Mouse (Mus musculus) embryonic fibroblast, embryonic 13.5 days (primary cell): Measurements from ENCODE around the gene Sgf29. TPM values are rescaled to one million over a fixed set of nuclear protein-coding genes. Genes with fewer than 3 reads are reported as not detected.

Experiments used
- H3K27ac ChIP-seq: 2 replicates; pipeline ENCODE4 v1.5.1; 2012; ENCODE audit warnings: low read length, control low read depth, inconsistent platforms; ENCODE audit not compliant: insufficient read depth
- H3K4me1 ChIP-seq: 2 replicates; pipeline ENCODE4 v1.6.1; 2011; ENCODE audit warnings: low read length; ENCODE audit not compliant: control insufficient read depth, insufficient read depth
- H3K4me3 ChIP-seq: 2 replicates; pipeline ENCODE4 v1.5.1; 2011; ENCODE audit warnings: mild to moderate bottlenecking, control low read depth, low read length; ENCODE audit not compliant: insufficient read depth
- CTCF ChIP-seq: IDR thresholded peaks from 2 replicates; pipeline ENCODE4 v1.5.1; 2011; ENCODE audit warnings: mild to moderate bottlenecking, control low read depth, low read length, moderate library complexity, borderline replicate concordance; ENCODE audit not compliant: insufficient read depth
- POLR2A ChIP-seq: IDR thresholded peaks from 2 replicates; pipeline ENCODE4 v1.6.1; 2011; ENCODE audit warnings: low read depth, mild to moderate bottlenecking, control low read depth, low read length, moderate library complexity
- polyA plus RNA-seq: library from polyadenylated mRNA; stranded (reverse); fragments of >200 nt; gene quantifications from 2 replicates; pipeline ENCODE4 v1.2.4, GENCODE M21; 2011; ENCODE audit warnings: low read depth; ENCODE audit not compliant: missing spikeins, insufficient read length

Gene Sgf29
- polyA plus RNA-seq, 1 experiment = 30.3 TPM

DNA sequence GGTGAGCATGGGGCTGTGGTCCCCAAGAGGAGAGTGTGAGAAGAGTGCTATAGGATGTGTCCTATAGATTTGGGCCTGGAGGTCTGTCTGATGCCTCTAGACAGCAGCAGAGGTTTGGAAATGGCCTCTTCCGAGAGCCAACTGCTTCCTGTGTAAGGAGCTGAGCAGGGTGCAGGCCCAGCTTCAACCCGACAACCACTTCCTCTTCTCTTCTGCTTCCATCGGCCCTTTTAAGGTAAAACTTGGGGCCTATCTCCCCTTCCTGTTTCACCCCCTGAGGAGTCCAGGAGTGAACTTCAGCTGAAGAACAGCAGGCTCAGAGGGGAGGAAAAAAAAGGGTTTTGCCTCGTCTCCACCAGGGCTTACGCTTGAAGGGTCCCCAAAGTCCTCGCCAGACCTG is 53.2 kb downstream of the Sgf29 start:
- TF ChIP-seq POLR2A = no peak
- no peak for TF ChIP-seq CTCF
- H3K4me3 ChIP-seq = no peak overlapping the region

DNA sequence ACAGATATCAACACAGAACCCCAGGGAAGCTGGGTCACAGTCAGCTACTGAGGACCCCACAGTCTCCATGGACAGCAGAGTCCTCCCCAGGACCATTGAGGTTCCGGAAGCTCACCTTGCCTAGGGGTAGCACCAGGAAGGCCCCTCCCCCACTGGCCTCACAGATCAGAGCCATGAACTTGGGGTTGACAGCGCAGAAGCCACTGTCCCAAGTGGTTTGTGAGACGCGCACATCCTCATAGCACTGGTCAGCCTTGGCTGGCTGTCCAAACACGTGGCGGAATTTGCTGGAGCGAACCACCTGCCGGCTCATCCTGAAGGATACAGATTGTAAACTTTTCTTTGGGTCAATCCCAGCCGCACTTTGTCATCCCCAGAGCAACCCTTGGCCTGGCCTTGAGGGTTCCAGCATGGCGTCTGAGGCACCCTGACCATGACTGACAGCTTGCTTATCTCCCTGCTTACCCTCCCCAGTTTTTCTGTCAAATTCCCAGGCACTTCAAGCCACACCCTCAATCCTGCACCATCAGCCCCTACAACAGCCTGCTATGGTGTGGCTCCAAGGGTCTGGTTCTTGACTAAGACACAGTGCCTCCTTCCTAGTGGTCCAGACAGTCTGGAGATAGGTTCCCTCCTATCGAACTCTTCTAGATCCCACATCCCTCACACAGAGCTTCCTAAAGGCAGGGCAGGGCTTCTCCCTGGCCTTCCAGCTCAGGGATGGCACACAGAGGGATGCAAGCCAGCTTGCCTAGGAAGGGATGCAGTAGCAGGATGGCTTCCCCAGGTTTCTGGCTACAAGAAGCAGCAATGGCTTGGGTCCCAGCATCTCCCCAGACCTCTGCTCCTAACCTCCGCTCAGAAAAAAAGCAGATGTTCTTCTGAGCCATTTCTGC is 54.0 kb downstream of the Sgf29 start:
- Histone ChIP-seq H3K27ac (no peak overlapping the region), H3K4me1 (no peaks in the 10 kb centered on the region), H3K4me3 (no peak overlapping the region)
- no peak for TF ChIP-seq CTCF
- no peak for TF ChIP-seq POLR2A

More for the DNA sequence above, 53.2 kb downstream of the Sgf29 start:
- H3K27ac ChIP-seq = no peak overlapping the region
- H3K4me1 ChIP-seq = no peaks in the 10 kb centered on the region

DNA sequence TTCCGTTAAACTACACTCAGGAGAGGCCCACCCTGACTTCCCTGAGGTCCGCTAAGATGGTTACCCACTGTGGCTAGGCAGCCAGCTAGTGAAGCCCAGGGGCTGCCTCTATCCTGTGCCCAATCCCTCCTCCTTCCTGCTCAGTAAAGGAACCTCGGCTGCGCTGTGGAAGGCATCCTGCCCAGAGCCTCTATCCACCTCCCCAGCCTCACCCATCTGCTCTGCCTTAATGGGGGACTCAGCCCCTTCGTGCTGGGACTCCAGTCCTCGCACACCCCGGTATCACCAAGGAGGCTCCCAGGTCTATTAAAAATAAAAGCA is 54.6 kb downstream of the Sgf29 start:
- TF ChIP-seq POLR2A (no peak), CTCF (no peak)
- H3K27ac ChIP-seq = no peak overlapping the region

DNA sequence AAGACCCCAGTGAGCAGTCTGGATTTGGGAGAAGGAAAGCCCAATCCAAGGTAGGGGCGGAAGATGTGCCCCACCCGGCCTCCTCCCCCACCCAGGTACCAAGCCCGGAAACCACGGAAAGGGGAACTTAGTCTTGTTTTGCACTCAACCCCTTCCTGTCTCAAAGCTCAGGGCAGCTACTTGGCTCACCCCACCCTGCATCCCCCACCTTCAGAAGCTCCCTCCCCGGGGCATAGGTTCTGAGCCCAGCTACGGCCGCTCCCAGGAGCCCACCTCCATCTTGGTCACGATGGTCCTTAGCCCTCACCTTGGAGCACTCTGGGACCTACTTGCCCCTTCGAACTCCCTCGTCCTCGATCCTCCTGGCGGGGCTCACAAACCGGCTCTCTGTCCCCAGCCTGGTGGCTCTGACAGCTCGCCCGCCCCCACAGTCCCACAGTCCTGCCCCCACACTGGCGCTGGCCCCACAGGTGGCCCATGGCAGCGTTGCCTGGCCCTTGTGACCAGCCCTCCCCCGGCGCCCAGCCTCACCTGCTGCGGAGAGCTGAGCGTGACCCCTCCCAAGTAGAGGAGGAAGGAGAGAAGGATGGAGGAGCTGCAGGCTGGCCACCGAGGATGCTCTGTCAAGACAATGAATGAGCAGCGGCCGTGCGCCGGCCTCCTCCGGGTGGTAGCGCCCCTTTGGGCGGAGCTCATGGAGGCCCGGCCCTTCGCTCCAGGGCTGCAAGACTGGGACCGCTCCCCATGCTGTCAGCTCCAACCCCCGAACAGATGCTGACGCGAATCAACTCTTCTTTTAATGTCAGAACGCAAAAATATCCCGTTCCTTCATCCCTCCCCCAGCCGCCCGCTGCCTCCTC is 55.2 kb downstream of the Sgf29 start:
- no peaks in the 10 kb centered on the region for H3K4me1 ChIP-seq
- H3K27ac ChIP-seq = no peak overlapping the region
- peak overlapping the region; percentile 35 for H3K4me3 ChIP-seq
- TF ChIP-seq POLR2A = no peak
- no peak for TF ChIP-seq CTCF

More for the DNA sequence above, 54.6 kb downstream of the Sgf29 start:
- Histone ChIP-seq H3K4me1 (no peaks in the 10 kb centered on the region), H3K4me3 (no peak overlapping the region)

DNA sequence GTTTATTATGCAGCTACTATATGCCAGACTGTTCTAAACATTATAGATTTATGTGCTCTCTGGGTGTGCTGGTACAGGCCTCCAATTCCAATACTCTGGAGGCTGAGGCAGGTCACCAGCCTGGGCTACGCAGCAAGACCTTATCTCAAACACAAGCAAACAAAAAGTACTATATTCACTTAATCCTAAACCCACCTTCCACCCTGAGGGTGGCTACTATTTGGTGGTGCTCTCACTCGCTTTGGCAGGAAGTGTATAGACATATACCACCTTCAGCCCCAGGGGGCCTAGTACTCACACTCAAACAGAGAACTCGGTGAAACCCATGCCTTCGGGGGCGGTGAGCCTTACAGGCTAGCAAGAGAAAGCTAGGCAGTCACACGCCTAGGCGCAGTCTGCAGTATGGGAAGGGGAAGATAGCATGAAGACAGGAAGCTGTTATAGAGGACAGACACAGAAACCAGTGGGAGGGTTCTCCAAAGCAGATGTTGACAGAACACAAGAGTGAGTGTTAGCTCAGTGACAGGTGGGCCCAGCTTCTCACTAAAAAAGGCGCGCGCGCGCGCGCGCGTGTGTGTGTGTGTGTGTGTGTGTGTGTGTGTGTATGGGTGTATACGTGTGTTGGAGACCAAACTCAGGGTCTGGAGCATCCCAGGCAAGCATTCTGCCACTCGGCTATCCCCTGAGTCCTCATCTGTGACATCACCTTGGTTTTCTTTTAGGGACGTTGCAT is 58.5 kb downstream of the Sgf29 start, which contains the start of gene Coro1a:
Gene Coro1a (minus strand): TSS at position 346 of the 733 bp plus-strand sequence.
- Histone ChIP-seq H3K4me3 (no peak within 1 kb of the TSS), H3K4me1 (no peaks in the 10 kb centered on the region), H3K27ac (no peak within 1 kb of the TSS)
- TF ChIP-seq CTCF (no peak), POLR2A (no peak)

DNA sequence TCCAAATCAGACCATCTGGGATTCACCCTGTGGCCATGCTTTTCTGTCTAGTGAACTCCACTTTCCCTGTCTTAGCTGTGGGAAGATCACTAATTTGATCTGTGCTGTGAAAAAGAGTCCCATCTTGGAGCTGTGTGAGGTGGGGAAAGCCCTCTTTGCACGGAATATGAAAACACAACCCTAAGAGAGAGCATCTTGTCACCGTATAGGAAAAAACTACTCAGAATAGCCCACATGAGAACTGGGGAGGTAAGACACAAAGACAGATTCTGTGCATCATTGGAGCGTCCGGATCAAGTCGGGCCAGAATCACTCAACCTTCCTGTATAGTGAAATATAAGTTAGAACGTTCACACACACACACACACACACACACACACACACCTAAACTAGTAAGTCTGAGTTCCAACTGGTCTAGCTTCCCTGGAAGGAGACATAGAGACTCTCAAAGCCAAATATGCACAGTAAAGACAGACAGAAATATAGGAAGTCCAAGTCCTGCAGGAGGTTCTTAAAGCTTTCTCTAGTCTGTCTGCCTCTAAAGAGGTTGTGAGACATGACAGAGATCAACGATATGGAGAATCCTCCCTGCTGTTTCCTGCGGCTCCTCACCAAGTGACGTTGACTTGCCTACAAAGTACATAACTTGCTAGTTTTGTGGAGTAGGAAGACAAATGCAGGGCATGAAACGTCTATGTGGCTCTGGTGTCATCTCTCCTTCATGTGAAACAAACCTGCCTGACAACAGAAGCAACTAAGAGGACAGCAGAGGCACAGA is 59.3 kb downstream of the Sgf29 start:
- TF ChIP-seq POLR2A (no peak), CTCF (no peak)
- no peak overlapping the region for H3K4me3 ChIP-seq
- no peak overlapping the region for H3K27ac ChIP-seq
- no peaks in the 10 kb centered on the region for H3K4me1 ChIP-seq

DNA sequence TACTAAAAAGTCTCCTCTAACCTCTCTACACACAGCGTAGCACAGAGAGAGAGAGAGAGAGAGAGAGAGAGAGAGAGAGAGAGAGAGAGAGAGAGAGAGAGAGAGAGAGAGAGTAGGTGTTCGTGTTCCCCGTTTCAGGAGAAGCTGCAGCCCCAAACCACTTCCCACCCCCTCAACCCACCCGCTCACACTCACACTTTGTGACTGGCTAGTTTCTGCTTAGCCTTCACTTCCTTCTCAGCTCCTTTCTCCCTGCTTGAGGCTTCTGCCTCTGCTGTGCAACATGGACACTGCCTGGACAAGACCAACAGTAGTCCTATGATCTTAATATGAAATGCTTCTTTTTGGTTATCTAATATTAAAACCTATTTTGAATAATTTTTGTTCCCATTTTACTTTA is 61.2 kb downstream of the Sgf29 start:
- Histone ChIP-seq H3K4me3 (no peak overlapping the region), H3K4me1 (no peaks in the 10 kb centered on the region), H3K27ac (no peak overlapping the region)
- TF ChIP-seq POLR2A = no peak
- no peak for TF ChIP-seq CTCF

DNA sequence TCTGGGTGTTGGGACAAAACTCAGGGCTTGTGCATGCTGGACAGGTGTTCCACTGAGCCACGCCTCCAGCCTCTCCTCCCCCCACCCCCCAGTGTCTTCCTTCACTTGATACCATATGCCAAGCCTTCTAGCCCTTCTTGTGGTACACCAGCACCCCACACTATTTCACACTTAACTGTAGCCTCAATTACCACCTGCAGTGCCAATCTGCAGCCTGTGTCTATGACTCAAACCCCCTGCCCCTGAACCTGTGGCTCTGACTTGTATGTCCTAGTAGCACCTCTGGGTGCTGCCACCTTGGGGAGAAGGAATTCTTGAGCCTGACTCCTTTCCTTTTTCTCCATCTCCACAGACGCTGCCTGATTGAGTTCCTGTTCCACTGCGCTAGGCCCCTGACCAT is 62.8 kb downstream of the Sgf29 start:
- Histone ChIP-seq H3K4me3 (no peak overlapping the region), H3K27ac (no peak overlapping the region), H3K4me1 (no peaks in the 10 kb centered on the region)
- TF ChIP-seq POLR2A (no peak), CTCF (no peak)

DNA sequence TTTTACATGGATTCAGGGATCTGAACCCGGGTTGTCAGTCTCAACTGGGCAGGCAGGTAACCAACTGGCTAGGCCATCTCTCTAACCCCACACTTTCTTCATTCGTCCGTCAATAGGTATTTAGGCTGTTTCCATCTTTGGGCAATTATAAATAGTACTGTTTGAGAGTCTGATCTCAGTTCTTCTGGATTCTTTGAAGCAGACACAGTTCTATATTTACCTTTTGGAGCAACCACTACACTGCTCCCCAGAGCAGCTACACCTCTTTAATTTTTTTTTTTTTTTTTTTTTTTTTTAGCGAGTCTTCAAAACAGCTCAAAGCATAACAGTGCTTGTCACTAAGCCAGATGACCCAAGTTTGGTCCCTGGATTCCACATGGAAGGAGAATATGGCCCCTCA is 66.6 kb downstream of the Sgf29 start:
- Histone ChIP-seq H3K4me1 (no peaks in the 10 kb centered on the region), H3K27ac (no peak overlapping the region), H3K4me3 (no peak overlapping the region)
- no peak for TF ChIP-seq CTCF
- no peak for TF ChIP-seq POLR2A
